Mouse (Mus musculus) liver, embryonic 14.5 days (tissue): ENCODE measurements around the gene Ern2.

ENCODE experiments used
- CTCF ChIP-seq: IDR thresholded peaks from 2 replicates; pipeline ENCODE4 v1.5.1; 2016; ENCODE audit warnings: antibody characterized with exemption, low read depth, control low read depth
- EP300 ChIP-seq: IDR thresholded peaks from 2 replicates; pipeline ENCODE4 v1.6.1; 2016; ENCODE audit warnings: antibody characterized with exemption, low read depth

- TF ChIP-seq CTCF: no peak
- no peak for TF ChIP-seq EP300
Measured at GRCm38 (mm10) chr7:122226020-122226742, 40.2 kb upstream of the Ern2 start.
